Mouse (Mus musculus) lung, postnatal 4 days (tissue): ENCODE measurements around the gene Atox1.
"Not testable (repeated sequence)": the region's sequence is repeated elsewhere in the genome, so short reads cannot be mapped to it uniquely, and the experiment has no call there.

ENCODE experiments used
- DNase-seq, 2 experiments: peaks; one replicate each; pipeline ENCODE4 v3.0.0; 2021

Gene Atox1

GRCm38 (mm10) chr11:55449531-55449930 is 11.5 kb downstream of the Atox1 start:
- DNase-seq, result peak; percentile 59 to 80

GRCm38 (mm10) chr11:55446579-55446978 is 14.5 kb downstream of the Atox1 start:
- DNase-seq, result peak; percentile 86 to 89

- peak in 1 of 2 experiments; percentile 61 for DNase-seq
Observed at GRCm38 (mm10) chr11:55444772-55445171, 16.3 kb downstream of the Atox1 start.

GRCm38 (mm10) chr11:55439718-55440117 is 21.3 kb downstream of the Atox1 start:
- no peak for DNase-seq

GRCm38 (mm10) chr11:55438031-55438430 is 23.0 kb downstream of the Atox1 start:
- DNase-seq, result no peak

- DNase-seq, result no peak
Observed at GRCm38 (mm10) chr11:55436089-55436488, 24.9 kb downstream of the Atox1 start.

GRCm38 (mm10) chr11:55432981-55433380 is 28.1 kb downstream of the Atox1 start:
- DNase-seq, result peak in 1 of 2 experiments; percentile 70

GRCm38 (mm10) chr11:55429973-55430372 is 31.1 kb downstream of the Atox1 start:
- DNase-seq, result no peak

- peak; percentile 90 to 93 for DNase-seq
Observed at GRCm38 (mm10) chr11:55428186-55429012, 32.6 kb downstream of the Atox1 start.

GRCm38 (mm10) chr11:55424746-55425360 is 36.2 kb downstream of the Atox1 start:
- no peak for DNase-seq

- no peak for DNase-seq
Observed at GRCm38 (mm10) chr11:55423756-55424155, 37.3 kb downstream of the Atox1 start.

- no peak for DNase-seq
Observed at GRCm38 (mm10) chr11:55422978-55423377, 38.1 kb downstream of the Atox1 start, which contains the start of gene Sparc. TSS of gene Sparc (minus strand) at chr11:55423183.

- peak; percentile 83 to 90 for DNase-seq
Observed at GRCm38 (mm10) chr11:55419678-55420307, 41.2 kb downstream of the Atox1 start.

- no peak for DNase-seq
Observed at GRCm38 (mm10) chr11:55419296-55419677, 41.8 kb downstream of the Atox1 start.

GRCm38 (mm10) chr11:55418704-55419061 is 42.4 kb downstream of the Atox1 start:
- no peak for DNase-seq

GRCm38 (mm10) chr11:55417898-55418703 is 42.9 kb downstream of the Atox1 start:
- DNase-seq, result peak; percentile 75 to 76

- DNase-seq, result no peak
Observed at GRCm38 (mm10) chr11:55416609-55417265, 44.3 kb downstream of the Atox1 start.

GRCm38 (mm10) chr11:55415731-55416130 is 45.3 kb downstream of the Atox1 start:
- not testable (repeated sequence) for DNase-seq

GRCm38 (mm10) chr11:55415036-55415704 is 45.9 kb downstream of the Atox1 start:
- no peak for DNase-seq

GRCm38 (mm10) chr11:55414314-55414713 is 46.7 kb downstream of the Atox1 start:
- peak; percentile 68 to 80 for DNase-seq

GRCm38 (mm10) chr11:55413416-55413796 is 47.6 kb downstream of the Atox1 start:
- no peak for DNase-seq
